Mouse (Mus musculus): Measurements from ENCODE around the gene Tnfrsf19.

DNA sequence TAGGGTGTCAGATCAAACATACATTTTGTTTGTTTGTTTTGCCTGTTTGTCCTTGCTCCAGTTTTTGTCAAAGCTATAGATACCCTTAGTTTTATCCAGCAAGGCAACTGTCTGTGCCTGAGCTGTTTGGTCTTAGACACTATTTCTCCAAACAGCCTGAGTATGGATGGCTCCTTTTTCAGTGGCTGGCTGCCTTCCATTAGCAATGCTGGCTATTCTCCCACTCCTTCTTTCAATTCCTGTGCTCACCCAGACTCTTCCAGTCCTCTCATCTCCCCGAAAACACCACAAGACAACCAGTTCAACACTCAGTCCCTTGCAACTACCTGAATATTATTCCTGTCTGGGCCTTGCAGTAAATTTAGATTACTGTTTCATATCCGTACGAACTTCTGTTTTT is 45.8 kb upstream of the Tnfrsf19 start:
- TF ChIP-seq CTCF (IDR thresholded peaks at IDR 0.05; ENCODE audit: low read depth, low read length) (no peak), TAL1 (conservative IDR thresholded peaks at IDR 0.05; ENCODE audit: low read depth, low read length) (no peak), POLR2AphosphoS5 (IDR thresholded peaks at IDR 0.05; ENCODE audit: insufficient replicate concordance, low read depth, low read length) (no peak), GATA1 (IDR thresholded peaks at IDR 0.05; ENCODE audit: borderline replicate concordance, low read length) (no peak), GATA2 (IDR thresholded peaks at IDR 0.05; ENCODE audit: borderline replicate concordance, low read depth, low read length) (no peak)

Measured in G1E (cell line).